In the genomic region with DNA sequence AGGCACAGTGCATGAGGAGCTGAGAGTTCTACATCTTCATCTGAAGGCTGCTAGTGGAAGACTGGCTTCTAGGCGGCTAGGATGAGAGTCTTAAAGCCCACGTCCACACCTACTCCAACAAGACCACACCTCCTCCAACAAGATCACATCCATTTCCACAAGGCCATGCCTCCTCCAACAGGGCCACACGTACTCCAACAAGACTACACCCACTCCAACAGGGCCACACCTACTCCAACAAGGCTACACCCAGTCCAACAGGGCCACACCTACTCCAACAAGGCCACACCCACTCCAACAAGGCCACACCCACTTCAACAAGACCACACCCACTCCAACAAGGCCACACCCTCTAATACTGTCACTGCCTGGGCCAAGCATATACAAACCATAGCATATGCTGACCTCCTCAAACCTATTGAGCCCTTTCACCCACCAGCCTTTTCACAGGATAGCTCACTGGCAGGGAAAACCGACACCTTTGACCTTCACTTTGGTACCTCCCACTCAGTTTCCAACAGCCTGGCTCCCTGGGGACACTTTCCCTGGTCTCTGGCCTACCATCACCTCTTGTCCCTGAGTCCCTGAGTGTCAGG, we compare ENCODE assay signal across 26 mouse cellular contexts. TPM values are rescaled to one million over a fixed set of nuclear protein-coding genes. Genes with fewer than 3 reads are reported as not detected.
DNase-seq lines count a peak whose midpoint lies in the region; ATAC-seq lines count a peak whose summit lies in the region.
"Had no signal": no experiment of that assay in that cellular context is flagged by ENCODE, and none has a peak within 500 bp of the region (broad histone marks: within the 10 kb centered on the region; RNA-seq: fewer than 3 reads in every experiment).

No protein-coding gene starts in this region.

- no peak for DNase-seq in heart, adult 11 months
- no peak for DNase-seq in liver, embryonic 13.5 days
- no peak for DNase-seq in liver, embryonic 11.5 days (ENCODE audit: low spot score)
- peak; percentile 78 for DNase-seq in ZHBTc4 (ENCODE audit: low read depth, low spot score)
- DNase-seq in frontal cortex, postnatal 14 days (ENCODE audit: low spot score in 2 of 2): no peak
- DNase-seq in lung, postnatal 10 days: no peak
- DNase-seq: adrenal gland, postnatal 10 days; cerebellum, adult 11 months; cerebellum, adult 8-10 months; cerebellum, postnatal 14 days; embryo, embryonic 11 days; gastrocnemius, postnatal 36 days; heart, adult 18-20 months; heart, postnatal 36 days had no signal

- H3K9ac ChIP-seq in heart, embryonic 11.5 days (ENCODE audit: low read depth, low read length): no peak overlapping the region
- H3K9ac ChIP-seq in liver, embryonic 13.5 days: no peak overlapping the region
- no peak overlapping the region for H3K9ac ChIP-seq in liver, embryonic 11.5 days (ENCODE audit: low read depth, low read length)
- H3K9ac ChIP-seq: embryonic facial prominence, embryonic 15.5 days; heart, embryonic 13.5 days; hindbrain, embryonic 15.5 days had no signal

- H3K4me2 ChIP-seq in heart, embryonic 11.5 days: no peak overlapping the region
- no peak overlapping the region for H3K4me2 ChIP-seq in liver, embryonic 13.5 days
- no peak overlapping the region for H3K4me2 ChIP-seq in liver, embryonic 11.5 days
- H3K4me2 ChIP-seq: embryonic facial prominence, embryonic 15.5 days; heart, embryonic 13.5 days; hindbrain, embryonic 15.5 days had no signal

- 65% methylated on average over 4 of the region's 4 CpGs for WGBS in heart, embryonic 11.5 days (ENCODE audit: insufficient replicate concordance)
- 56% methylated on average over 4 of the region's 4 CpGs for WGBS in liver, embryonic 13.5 days (ENCODE audit: insufficient replicate concordance)
- WGBS in liver, embryonic 11.5 days: 63% methylated on average over 4 of the region's 4 CpGs

- no peaks in the 10 kb centered on the region for H3K36me3 ChIP-seq in heart, embryonic 11.5 days (ENCODE audit: control insufficient read depth, insufficient read depth, low read length)
- no peaks in the 10 kb centered on the region for H3K36me3 ChIP-seq in liver, embryonic 13.5 days
- H3K36me3 ChIP-seq in liver, embryonic 11.5 days (ENCODE audit: control insufficient read depth, insufficient read depth, low read length): no peaks in the 10 kb centered on the region
- H3K36me3 ChIP-seq: embryonic facial prominence, embryonic 15.5 days; forebrain, embryonic 10.5 days; heart, embryonic 13.5 days had no signal

- no peak overlapping the region for H3K4me3 ChIP-seq in heart, embryonic 11.5 days (ENCODE audit: low read depth, low read length)
- H3K4me3 ChIP-seq in liver, embryonic 13.5 days (replicated peaks): no peak overlapping the region
- H3K4me3 ChIP-seq in liver, embryonic 11.5 days (ENCODE audit: low read depth, low read length): no peak overlapping the region
- H3K4me3 ChIP-seq: embryonic facial prominence, embryonic 15.5 days; erythroblast, embryonic 14.5 days; forebrain, embryonic 10.5 days; heart, embryonic 13.5 days; hindbrain, embryonic 15.5 days had no signal

- peaks cover 33% of the 10 kb centered on the region for H3K27me3 ChIP-seq in heart, embryonic 11.5 days (ENCODE audit: control insufficient read depth, insufficient read depth, low read length)
- H3K27me3 ChIP-seq in liver, embryonic 13.5 days: no peaks in the 10 kb centered on the region
- H3K27me3 ChIP-seq in liver, embryonic 11.5 days (replicated peaks; ENCODE audit: control insufficient read depth, insufficient read depth, low read length): no peaks in the 10 kb centered on the region
- H3K27me3 ChIP-seq: embryonic facial prominence, embryonic 15.5 days; hindbrain, embryonic 15.5 days had no signal

- ATAC-seq in heart, embryonic 11.5 days (replicated peaks; ENCODE audit: insufficient number of reproducible peaks, low FRiP score, low TSS enrichment): peak; percentile 58
- peak; percentile 54; the same call in 1 of the 2 replicates for ATAC-seq in liver, embryonic 13.5 days (ENCODE audit: low read depth)
- ATAC-seq in liver, embryonic 11.5 days (replicated peaks; ENCODE audit: low FRiP score): no peak; the same call in 1 of the 2 replicates
- ATAC-seq: forebrain, embryonic 14.5 days; Patski had no signal

- H3K27ac ChIP-seq in heart, embryonic 11.5 days (ENCODE audit: low read depth, low read length): no peak overlapping the region
- H3K27ac ChIP-seq in liver, embryonic 13.5 days: no peak overlapping the region
- H3K27ac ChIP-seq in liver, embryonic 11.5 days (ENCODE audit: low read depth, low read length): no peak overlapping the region
- H3K27ac ChIP-seq: embryonic facial prominence, embryonic 15.5 days; forebrain, embryonic 10.5 days; heart, embryonic 13.5 days; hindbrain, embryonic 15.5 days had no signal

- H3K4me1 ChIP-seq in heart, embryonic 11.5 days (ENCODE audit: control insufficient read depth, insufficient read depth, low read length): no peaks in the 10 kb centered on the region
- H3K4me1 ChIP-seq in liver, embryonic 13.5 days (replicated peaks): 0 out of 2 replicates have a peak, but pooled peaks cover 5% of the 10 kb centered on the region
- no peaks in the 10 kb centered on the region for H3K4me1 ChIP-seq in liver, embryonic 11.5 days (replicated peaks; ENCODE audit: control insufficient read depth, insufficient read depth, low read length)
- H3K4me1 ChIP-seq: heart, embryonic 13.5 days had no signal

- no peaks in the 10 kb centered on the region for H3K9me3 ChIP-seq in heart, embryonic 11.5 days (replicated peaks; ENCODE audit: control insufficient read depth, low read length)
- no peaks in the 10 kb centered on the region for H3K9me3 ChIP-seq in liver, embryonic 13.5 days (replicated peaks)
- no peaks in the 10 kb centered on the region for H3K9me3 ChIP-seq in liver, embryonic 11.5 days (ENCODE audit: control insufficient read depth, low read length)
- H3K9me3 ChIP-seq: embryonic facial prominence, embryonic 15.5 days; forebrain, embryonic 10.5 days; heart, embryonic 13.5 days; hindbrain, embryonic 15.5 days had no signal

RNA-seq across cellular contexts. Expression of a gene that starts 19.9 kb away (rescaled TPM):
- not detected in 2 replicates for polyA plus RNA-seq in heart, embryonic 11.5 days (2014; fragmentation: Nextera tagmentation; extraction: Ambion mirVana)
- polyA plus RNA-seq in liver, embryonic 13.5 days (2015; fragmentation: Nextera tagmentation; extraction: Ambion mirVana): not detected in 2 replicates
- polyA plus RNA-seq in liver, embryonic 11.5 days (2014; fragmentation: Nextera tagmentation; extraction: Ambion mirVana): not detected in 2 replicates
- polyA plus RNA-seq: brain, embryonic 14.5 days; C2C12; embryonic facial prominence, embryonic 11.5 days; embryonic facial prominence, embryonic 15.5 days; erythroblast, embryonic 14.5 days; heart, embryonic 13.5 days; heart, postnatal 0 days; Patski had no signal
